Mouse (Mus musculus) brain, embryonic 14.5 days (tissue): ENCODE results near the gene Synrg.

Experiments
- CTCF ChIP-seq: fragments of 200-500 bp; IDR thresholded peaks from 2 replicates; pipeline ENCODE4 v1.5.1; 2012; ENCODE audit warnings: inconsistent platforms, mild to moderate bottlenecking, moderate library complexity, borderline replicate concordance; ENCODE audit not compliant: insufficient read depth, insufficient read length; ENCODE audit errors: extremely low read depth
- POLR2A ChIP-seq: fragments of 200-500 bp; IDR thresholded peaks from 2 replicates; pipeline ENCODE4 v1.6.1; 2012; ENCODE audit warnings: mild to moderate bottlenecking, inconsistent platforms, borderline replicate concordance; ENCODE audit not compliant: poor library complexity, insufficient read depth, insufficient read length, severe bottlenecking; ENCODE audit errors: extremely low read depth

- no peak for TF ChIP-seq CTCF
- TF ChIP-seq POLR2A = no peak
These were observed 27.5 kb downstream of the Synrg start for GRCm38 (mm10) chr11:83991701-83992100.
